Mouse (Mus musculus) forebrain, embryonic 14.5 days (tissue): ENCODE results near the gene A630023A22Rik. TPM values are rescaled to one million over a fixed set of nuclear protein-coding genes. Genes with fewer than 3 reads are reported as not detected.

ENCODE experiments used
- ATAC-seq: fragments of 200-750 bp; cut with Nextera tagmentation; 2 replicates; pipeline ENCODE4 v1.8.0; 2017; ENCODE audit warnings: mild to moderate bottlenecking, moderate library complexity
- DNase-seq: peaks from one replicate; pipeline ENCODE4 v3.0.0-alpha.2; 2015; ENCODE audit warnings: low spot score
- H3K27ac ChIP-seq: fragments of 300-500 bp; sonication (generic); 2 replicates; pipeline ENCODE4 v1.5.1; 2014; ENCODE audit warnings: low read depth, mild to moderate bottlenecking, control low read depth, low read length, moderate library complexity
- H3K27me3 ChIP-seq: fragments of 300-500 bp; sonication (generic); replicated peaks from 2 replicates; pipeline ENCODE4 v1.6.1; 2014; ENCODE audit warnings: low read length, control low read depth, mixed read lengths; ENCODE audit not compliant: control insufficient read depth, insufficient read depth
- H3K36me3 ChIP-seq: fragments of 300-500 bp; sonication (generic); 2 replicates; pipeline ENCODE4 v1.6.1; 2014; ENCODE audit warnings: low read length, control low read depth; ENCODE audit not compliant: control insufficient read depth, insufficient read depth
- H3K4me1 ChIP-seq: fragments of 300-500 bp; sonication (generic); 2 replicates; pipeline ENCODE4 v1.6.1; 2014; ENCODE audit warnings: antibody characterized with exemption, low read length, control low read depth; ENCODE audit not compliant: control insufficient read depth, insufficient read depth
- H3K4me2 ChIP-seq: fragments of 300-500 bp; sonication (generic); 2 replicates; pipeline ENCODE4 v1.6.1; 2014; ENCODE audit warnings: mild to moderate bottlenecking, control low read depth, low read length
- H3K4me3 ChIP-seq: fragments of 300-500 bp; sonication (generic); 2 replicates; pipeline ENCODE4 v1.5.1; 2014; ENCODE audit warnings: low read depth, low read length, control low read depth
- H3K9ac ChIP-seq: fragments of 300-500 bp; sonication (generic); 2 replicates; pipeline ENCODE4 v1.6.1; 2014; ENCODE audit warnings: mild to moderate bottlenecking, low read length, control low read depth, moderate library complexity
- H3K9me3 ChIP-seq: fragments of 300-500 bp; sonication (generic); replicated peaks from 2 replicates; pipeline ENCODE4 v1.6.1; 2016; ENCODE audit warnings: low read length, control low read depth, mixed read lengths; ENCODE audit not compliant: control insufficient read depth
- WGBS: fragments of 180-500 bp; shearing (Covaris S2); extraction: QIAGEN DNeasy Blood & Tissue Kit; methylation state at CpG from one replicate; pipeline ENCODE4 v1.1.7; 2014; 5-methylcytosine and 5-hydroxymethylcytosine counted together
- polyA plus RNA-seq: library from polyadenylated mRNA; unstranded; fragments of >200 nt; fragmentation: Nextera tagmentation; extraction: Ambion mirVana; gene quantifications from 2 replicates; pipeline ENCODE4 v1.2.1, GENCODE M21; 2014

A630023A22Rik gene
- polyA plus RNA-seq, 1 experiment from 2014 or later: not detected

- DNase-seq (no peak), ATAC-seq (no peak)
- H3K4me1 ChIP-seq: no peaks in the 10 kb centered on the region
- no peak overlapping the region for H3K27ac ChIP-seq
- H3K36me3 ChIP-seq: no peaks in the 10 kb centered on the region
- H3K9ac ChIP-seq: no peak overlapping the region
- H3K4me2 ChIP-seq: no peak overlapping the region
- H3K4me3 ChIP-seq: no peak overlapping the region
- no peaks in the 10 kb centered on the region for H3K9me3 ChIP-seq
- no peaks in the 10 kb centered on the region for H3K27me3 ChIP-seq
- WGBS: 100% methylated on average over 1 of the region's 1 CpGs
Measured at GRCm38 (mm10) chr14:34092856-34093255, 9.7 kb downstream of the A630023A22Rik start.

DNA sequence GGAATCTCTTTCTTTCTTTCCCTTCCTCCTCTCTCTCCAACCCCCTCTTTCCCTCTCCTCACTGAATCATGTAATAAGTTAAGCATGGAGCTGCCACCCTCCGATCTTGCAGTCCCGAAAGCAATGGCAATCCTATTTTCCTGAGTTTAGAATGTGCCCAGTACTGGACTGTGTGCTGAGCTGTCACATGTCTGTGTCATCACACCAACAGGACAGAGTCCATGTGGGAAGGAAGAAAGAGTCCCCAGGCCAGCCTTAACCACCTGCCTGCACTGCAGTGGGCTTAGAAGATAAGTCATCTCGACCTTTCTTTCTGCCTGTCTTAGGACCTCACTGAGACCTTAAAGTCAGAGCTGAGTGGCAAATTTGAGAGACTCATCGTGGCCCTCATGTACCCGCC lies 11.1 kb downstream of the A630023A22Rik start:
- H3K27me3 ChIP-seq: no peaks in the 10 kb centered on the region
- DNase-seq (no peak), ATAC-seq (no peak)
- H3K4me3 ChIP-seq: no peak overlapping the region
- no peak overlapping the region for H3K9ac ChIP-seq
- no peak overlapping the region for H3K27ac ChIP-seq
- 92% methylated on average over 5 of the region's 5 CpGs for WGBS
- no peaks in the 10 kb centered on the region for H3K36me3 ChIP-seq
- no peaks in the 10 kb centered on the region for H3K4me1 ChIP-seq
- H3K4me2 ChIP-seq: no peak overlapping the region
- H3K9me3 ChIP-seq: no peaks in the 10 kb centered on the region

- WGBS: 89% methylated on average over 8 of the region's 8 CpGs
- Histone ChIP-seq H3K4me2 (no peak overlapping the region), H3K27ac (no peak overlapping the region), H3K4me3 (no peak overlapping the region), H3K9ac (no peak overlapping the region), H3K9me3 (no peaks in the 10 kb centered on the region), H3K36me3 (no peaks in the 10 kb centered on the region), H3K4me1 (no peaks in the 10 kb centered on the region), H3K27me3 (no peaks in the 10 kb centered on the region)
- DNase-seq (no peak), ATAC-seq (no peak)
Measured at GRCm38 (mm10) chr14:34089796-34090195, 12.8 kb downstream of the A630023A22Rik start.

- no peak overlapping the region for H3K9ac ChIP-seq
- no peaks in the 10 kb centered on the region for H3K36me3 ChIP-seq
- H3K4me3 ChIP-seq: no peak overlapping the region
- no peaks in the 10 kb centered on the region for H3K4me1 ChIP-seq
- H3K4me2 ChIP-seq: no peak overlapping the region
- ATAC-seq (no peak), DNase-seq (no peak)
- H3K9me3 ChIP-seq: no peaks in the 10 kb centered on the region
- H3K27me3 ChIP-seq: no peaks in the 10 kb centered on the region
- 74% methylated on average over 2 of the region's 2 CpGs for WGBS
- H3K27ac ChIP-seq: no peak overlapping the region
Measured at GRCm38 (mm10) chr14:34087856-34088398, 14.6 kb downstream of the A630023A22Rik start.

DNA sequence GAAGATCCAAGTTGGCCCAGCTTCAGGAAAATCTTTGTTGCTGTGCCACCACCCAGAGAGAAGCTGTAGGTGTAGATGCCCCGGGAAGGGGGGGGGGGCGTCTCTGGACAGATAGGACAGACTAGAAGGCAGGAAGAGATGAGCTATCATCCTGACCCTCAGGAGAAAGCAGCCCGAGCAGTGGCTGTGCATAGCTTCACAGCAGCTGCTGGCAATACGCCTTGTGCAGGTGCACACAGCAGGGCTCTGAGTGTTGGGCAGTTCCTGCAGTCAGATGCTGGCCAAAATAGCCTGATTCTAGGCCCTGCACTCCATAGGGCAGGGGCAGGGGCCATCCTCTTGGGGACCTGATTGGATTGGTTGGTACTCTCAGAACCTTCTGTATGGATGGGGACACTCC lies 15.7 kb downstream of the A630023A22Rik start:
- Histone ChIP-seq H3K4me1 (no peaks in the 10 kb centered on the region), H3K36me3 (no peaks in the 10 kb centered on the region), H3K27me3 (no peaks in the 10 kb centered on the region), H3K4me3 (no peak overlapping the region), H3K27ac (no peak overlapping the region), H3K4me2 (no peak overlapping the region), H3K9ac (no peak overlapping the region), H3K9me3 (no peaks in the 10 kb centered on the region)
- ATAC-seq: no peak
- 78% methylated on average over 3 of the region's 4 CpGs for WGBS
- DNase-seq: no peak

- 70% methylated on average over 4 of the region's 4 CpGs for WGBS
- Histone ChIP-seq H3K4me3 (no peak within 1 kb of the TSS), H3K27me3 (no peaks in the 10 kb centered on the region), H3K27ac (no peak within 1 kb of the TSS), H3K4me1 (no peaks in the 10 kb centered on the region), H3K4me2 (no peak within 1 kb of the TSS), H3K9ac (no peak within 1 kb of the TSS), H3K36me3 (no peaks in the 10 kb centered on the region), H3K9me3 (no peaks in the 10 kb centered on the region)
- ATAC-seq: no peak
- DNase-seq: no peak
Measured at GRCm38 (mm10) chr14:34085731-34086130, 16.8 kb downstream of the A630023A22Rik start, which contains the start of gene Anxa8. Gene Anxa8 (plus strand): TSS chr14:34085981.

GRCm38 (mm10) chr14:34080321-34080997 lies 22.1 kb downstream of the A630023A22Rik start:
- 8% methylated on average over 11 of the region's 11 CpGs for WGBS
- Histone ChIP-seq H3K4me3 (no peak overlapping the region), H3K9ac (no peak overlapping the region), H3K27me3 (no peaks in the 10 kb centered on the region), H3K9me3 (no peaks in the 10 kb centered on the region), H3K27ac (no peak overlapping the region), H3K4me1 (no peaks in the 10 kb centered on the region), H3K4me2 (no peak overlapping the region), H3K36me3 (no peaks in the 10 kb centered on the region)
- peak; percentile 84 for ATAC-seq
- DNase-seq: peak; percentile 94

- 77% methylated on average over 4 of the region's 4 CpGs for WGBS
- H3K9me3 ChIP-seq: no peaks in the 10 kb centered on the region
- no peak overlapping the region for H3K9ac ChIP-seq
- no peaks in the 10 kb centered on the region for H3K4me1 ChIP-seq
- DNase-seq: no peak
- no peak overlapping the region for H3K27ac ChIP-seq
- no peak for ATAC-seq
- no peaks in the 10 kb centered on the region for H3K36me3 ChIP-seq
- H3K4me2 ChIP-seq: no peak overlapping the region
- no peaks in the 10 kb centered on the region for H3K27me3 ChIP-seq
- no peak overlapping the region for H3K4me3 ChIP-seq
Measured at GRCm38 (mm10) chr14:34078293-34078692, 24.3 kb downstream of the A630023A22Rik start.

DNA sequence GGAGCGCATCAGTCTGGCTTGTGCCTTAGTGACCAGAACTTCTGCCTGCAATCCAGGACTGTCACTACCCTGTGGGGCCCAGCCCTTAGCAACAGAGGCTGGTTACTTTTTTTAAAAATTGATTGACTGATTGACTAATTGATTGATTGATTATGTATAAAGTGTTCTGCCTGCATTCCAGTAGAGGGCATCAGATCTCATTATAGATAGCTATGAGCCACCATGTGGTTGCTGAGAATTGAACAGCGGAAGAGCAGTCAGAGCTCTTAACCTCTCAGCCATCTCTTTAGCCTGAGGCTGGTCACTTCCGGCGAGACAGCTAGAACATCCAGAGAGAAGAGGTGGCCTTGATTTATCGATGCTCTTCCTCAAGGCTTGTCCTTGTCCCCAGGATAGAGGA lies 25.3 kb downstream of the A630023A22Rik start:
- Histone ChIP-seq H3K27ac (no peak overlapping the region), H3K36me3 (no peaks in the 10 kb centered on the region), H3K4me3 (no peak overlapping the region), H3K9ac (no peak overlapping the region), H3K27me3 (no peaks in the 10 kb centered on the region), H3K4me1 (no peaks in the 10 kb centered on the region), H3K9me3 (no peaks in the 10 kb centered on the region), H3K4me2 (no peak overlapping the region)
- 74% methylated on average over 5 of the region's 5 CpGs for WGBS
- no peak for ATAC-seq
- DNase-seq: no peak
